Mouse (Mus musculus) neural tube, embryonic 15.5 days (tissue): ENCODE results near the gene Lrrc25. TPM values are rescaled to one million over a fixed set of nuclear protein-coding genes. Genes with fewer than 3 reads are reported as not detected.
A peak's percentile ranks its signal among the peaks of the same experiment; 100 is the strongest.

Experiments used
- ATAC-seq: fragments of 200-750 bp; cut with Nextera tagmentation; 2 replicates; pipeline ENCODE4 v1.8.0; 2017; ENCODE audit warnings: mild to moderate bottlenecking, moderate TSS enrichment, moderate library complexity; ENCODE audit not compliant: low FRiP score
- H3K27ac ChIP-seq: fragments of 300-500 bp; sonication (generic); replicated peaks from 2 replicates; pipeline ENCODE4 v1.5.1; 2015; ENCODE audit warnings: mild to moderate bottlenecking, inconsistent platforms
- H3K27me3 ChIP-seq: fragments of 300-500 bp; sonication (generic); replicated peaks from 2 replicates; pipeline ENCODE4 v1.6.1; 2015; ENCODE audit warnings: inconsistent platforms
- H3K36me3 ChIP-seq: fragments of 300-500 bp; sonication (generic); 2 replicates; pipeline ENCODE4 v1.6.1; 2015; ENCODE audit warnings: inconsistent platforms
- H3K4me1 ChIP-seq: fragments of 300-500 bp; sonication (generic); 2 replicates; pipeline ENCODE4 v1.6.1; 2015; ENCODE audit warnings: inconsistent platforms
- H3K4me2 ChIP-seq: fragments of 300-500 bp; sonication (generic); 2 replicates; pipeline ENCODE4 v1.6.1; 2015; ENCODE audit warnings: inconsistent platforms, mild to moderate bottlenecking, moderate library complexity
- H3K4me3 ChIP-seq: fragments of 300-500 bp; sonication (generic); replicated peaks from 2 replicates; pipeline ENCODE4 v1.5.1; 2015; ENCODE audit warnings: mild to moderate bottlenecking, inconsistent platforms
- H3K9ac ChIP-seq: fragments of 300-500 bp; sonication (generic); replicated peaks from 2 replicates; pipeline ENCODE4 v1.6.1; 2015; ENCODE audit warnings: mild to moderate bottlenecking, inconsistent platforms
- H3K9me3 ChIP-seq: fragments of 300-500 bp; sonication (generic); replicated peaks from 2 replicates; pipeline ENCODE4 v1.6.1; 2016; ENCODE audit warnings: inconsistent platforms
- WGBS: fragments of 180-500 bp; shearing (Covaris S2); methylation state at CpG from one replicate; pipeline ENCODE4 v1.1.7; 2015; ENCODE audit warnings: mixed read lengths; 5-methylcytosine and 5-hydroxymethylcytosine counted together
- polyA plus RNA-seq: library from polyadenylated mRNA; unstranded; fragments of >200 nt; fragmentation: Nextera tagmentation; extraction: Ambion mirVana; gene quantifications from 2 replicates; pipeline ENCODE4 v1.2.1, GENCODE M21; 2015

Gene Lrrc25
- polyA plus RNA-seq, 1 experiment from 2014 or later = 2.6 TPM

DNA sequence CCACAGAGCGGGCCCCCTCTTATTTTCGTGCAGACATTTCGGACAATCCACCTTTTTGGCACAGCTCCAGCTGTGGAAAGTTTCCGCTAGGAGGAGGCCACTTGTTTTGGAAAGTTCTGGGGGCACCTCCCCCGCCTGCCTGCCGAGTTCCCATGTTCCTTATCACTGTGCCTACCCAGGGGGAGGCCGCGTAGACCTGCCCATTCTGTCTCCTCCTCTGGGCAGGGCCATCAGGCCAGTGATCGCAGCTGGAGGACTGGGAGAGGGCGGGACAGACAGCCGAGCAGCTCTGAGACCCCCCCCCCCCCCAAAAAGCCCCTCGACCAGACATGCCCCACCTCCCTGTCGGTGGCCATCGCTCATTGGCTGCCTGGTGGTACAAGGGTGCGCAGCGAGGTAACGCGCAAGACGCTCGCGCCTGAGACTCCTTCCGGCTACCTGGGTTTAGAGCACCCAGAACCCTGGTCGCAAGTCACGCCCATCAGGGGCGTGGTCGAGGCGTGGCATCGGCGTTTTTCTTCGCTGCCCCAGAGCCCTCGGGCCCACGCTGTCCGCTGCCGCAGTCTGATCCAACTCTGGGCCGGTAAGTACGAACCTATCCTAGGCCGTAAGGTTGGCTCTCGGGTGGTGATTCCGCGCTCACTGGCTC is 21.9 kb upstream of the Lrrc25 start, which contains the start of gene Isyna1:
TSS of gene Isyna1 (plus strand) at position 413 of the 649 bp plus-strand sequence.
- Histone ChIP-seq H3K4me2 (peak within 1 kb of the TSS; percentile 90), H3K27ac (peak within 1 kb of the TSS; percentile 77), H3K9me3 (no peaks in the 10 kb centered on the region), H3K4me1 (peaks cover 60% of the 10 kb centered on the region), H3K27me3 (no peaks in the 10 kb centered on the region), H3K4me3 (peak within 1 kb of the TSS; percentile 60), H3K36me3 (peaks cover 36% of the 10 kb centered on the region), H3K9ac (peak within 1 kb of the TSS; percentile 61)
- under 1% methylated on average over 39 of the region's 40 CpGs for WGBS
- ATAC-seq = peak; percentile 87

DNA sequence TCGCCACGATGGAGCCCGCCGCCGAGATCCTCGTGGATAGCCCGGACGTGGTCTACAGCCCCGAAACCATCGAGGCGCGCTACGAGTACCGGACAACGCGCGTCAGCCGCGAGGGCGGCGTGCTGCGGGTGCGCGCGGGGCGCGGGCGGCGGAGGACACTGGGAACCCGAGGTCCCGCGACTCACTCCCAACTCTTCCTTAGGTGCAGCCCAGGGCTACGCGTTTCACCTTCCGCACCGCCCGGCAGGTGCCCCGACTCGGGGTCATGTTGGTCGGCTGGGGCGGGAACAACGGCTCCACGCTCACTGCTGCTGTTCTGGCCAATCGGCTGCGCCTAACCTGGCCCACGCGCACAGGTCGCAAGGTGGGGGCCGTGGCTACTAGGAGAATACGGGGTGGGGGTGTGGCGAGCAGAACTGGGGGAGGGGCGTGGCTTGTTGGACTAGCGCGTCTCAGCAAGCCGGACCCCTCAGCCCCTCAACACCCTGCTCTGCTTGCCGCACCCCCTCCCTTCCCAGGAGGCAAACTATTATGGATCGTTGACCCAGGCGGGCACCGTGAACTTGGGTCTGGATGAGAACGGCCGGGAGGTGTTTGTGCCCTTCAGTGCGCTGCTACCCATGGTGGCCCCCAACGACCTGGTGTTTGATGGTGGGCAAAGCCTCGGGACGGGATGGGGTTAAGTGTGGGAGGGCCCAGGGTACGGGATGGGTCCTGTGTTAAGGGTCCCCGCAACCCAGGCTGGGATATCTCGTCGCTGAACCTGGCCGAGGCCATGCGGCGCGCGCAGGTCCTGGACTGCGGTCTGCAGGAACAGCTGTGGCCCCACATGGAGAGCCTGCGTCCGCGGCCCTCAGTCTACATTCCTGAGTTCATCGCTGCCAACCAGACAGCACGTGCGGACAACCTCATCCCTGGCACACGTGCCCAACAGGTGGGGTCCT is 21.1 kb upstream of the Lrrc25 start:
- peak; percentile 45 for ATAC-seq
- Histone ChIP-seq H3K27ac (peak overlapping the region; percentile 77), H3K9me3 (no peaks in the 10 kb centered on the region), H3K36me3 (peaks cover 28% of the 10 kb centered on the region), H3K27me3 (no peaks in the 10 kb centered on the region), H3K4me3 (peak overlapping the region; percentile 60), H3K4me2 (peak overlapping the region; percentile 90), H3K9ac (peak overlapping the region; percentile 61), H3K4me1 (peaks cover 67% of the 10 kb centered on the region)
- WGBS = 11% methylated on average over 82 of the region's 82 CpGs

DNA sequence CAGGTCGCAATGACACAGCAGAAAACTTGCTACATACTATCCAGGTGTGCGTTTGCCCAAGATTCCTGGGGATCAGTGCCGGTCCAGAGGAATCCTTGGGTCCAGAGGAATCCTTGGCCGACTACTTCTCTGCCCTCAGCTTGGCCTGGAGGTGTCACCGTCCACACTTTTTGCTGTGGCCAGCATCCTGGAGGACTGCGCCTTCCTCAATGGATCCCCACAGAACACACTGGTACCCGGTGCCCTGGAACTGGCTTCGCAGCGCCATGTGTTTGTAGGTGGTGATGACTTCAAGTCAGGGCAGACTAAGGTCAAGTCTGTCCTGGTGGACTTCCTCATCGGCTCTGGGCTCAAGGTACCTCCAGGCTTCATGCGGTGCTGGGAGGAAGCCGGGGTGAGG is 20.1 kb upstream of the Lrrc25 start:
- Histone ChIP-seq H3K4me1 (peaks cover 76% of the 10 kb centered on the region), H3K9ac (no peak overlapping the region), H3K27ac (no peak overlapping the region), H3K36me3 (peaks cover 22% of the 10 kb centered on the region), H3K4me2 (peak overlapping the region; percentile 90), H3K9me3 (no peaks in the 10 kb centered on the region), H3K4me3 (no peak overlapping the region), H3K27me3 (no peaks in the 10 kb centered on the region)
- WGBS = 95% methylated on average over 12 of the region's 12 CpGs
- ATAC-seq = no peak

DNA sequence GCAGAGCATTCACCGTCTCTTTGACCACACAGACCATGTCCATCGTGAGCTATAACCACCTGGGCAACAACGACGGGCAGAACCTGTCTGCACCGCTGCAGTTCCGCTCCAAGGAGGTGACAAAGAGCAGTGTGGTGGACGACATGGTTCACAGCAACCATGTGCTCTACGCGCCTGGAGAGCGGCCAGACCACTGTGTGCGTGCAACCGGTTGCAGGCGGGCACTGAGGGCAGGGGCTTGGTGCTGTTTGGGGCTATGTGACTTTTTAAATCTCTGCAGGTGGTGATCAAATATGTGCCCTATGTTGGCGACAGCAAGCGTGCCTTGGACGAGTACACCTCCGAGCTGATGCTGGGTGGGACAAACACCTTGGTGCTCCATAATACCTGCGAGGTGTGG is 19.7 kb upstream of the Lrrc25 start:
- 97% methylated on average over 18 of the region's 18 CpGs for WGBS
- peaks cover 80% of the 10 kb centered on the region for H3K4me1 ChIP-seq
- peaks cover 21% of the 10 kb centered on the region for H3K36me3 ChIP-seq
- H3K9ac ChIP-seq = no peak overlapping the region
- no peaks in the 10 kb centered on the region for H3K27me3 ChIP-seq
- H3K9me3 ChIP-seq = no peaks in the 10 kb centered on the region
- no peak overlapping the region for H3K27ac ChIP-seq
- H3K4me2 ChIP-seq = 0 out of 2 replicates have a peak overlapping the region, but pooled peaks have one; percentile 90
- ATAC-seq = no peak
- no peak overlapping the region for H3K4me3 ChIP-seq

DNA sequence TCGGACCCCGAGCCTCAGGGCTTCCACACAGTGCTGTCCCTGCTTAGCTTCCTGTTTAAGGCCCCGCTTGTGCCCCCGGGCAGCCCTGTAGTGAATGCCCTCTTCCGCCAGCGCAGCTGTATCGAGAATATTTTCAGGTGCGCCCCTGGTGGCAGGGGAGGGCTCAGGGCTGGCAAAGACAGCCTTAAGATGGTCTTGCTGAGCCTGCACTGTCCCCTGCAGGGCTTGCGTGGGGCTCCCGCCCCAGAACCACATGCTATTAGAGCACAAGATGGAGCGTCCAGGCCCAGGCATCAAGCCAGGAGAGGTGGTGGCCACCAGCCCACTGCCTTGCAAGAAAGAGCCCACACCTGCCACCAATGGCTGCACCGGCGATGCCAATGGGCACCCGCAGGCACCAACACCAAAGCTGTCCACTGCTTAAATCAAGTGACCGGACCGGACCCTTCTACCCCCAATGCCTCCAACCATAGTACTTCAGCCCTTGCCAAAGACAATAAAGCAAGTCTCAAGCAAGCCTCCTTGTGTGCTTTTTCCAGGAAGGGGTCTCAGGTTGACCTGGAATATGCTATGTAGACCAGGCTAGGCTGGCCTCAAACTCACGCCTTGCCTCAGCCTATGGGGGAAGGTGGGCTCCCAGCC is 19.1 kb upstream of the Lrrc25 start:
- no peak overlapping the region for H3K9ac ChIP-seq
- peak overlapping the region; percentile 69 for H3K4me2 ChIP-seq
- no peak for ATAC-seq
- no peaks in the 10 kb centered on the region for H3K27me3 ChIP-seq
- no peak overlapping the region for H3K4me3 ChIP-seq
- H3K27ac ChIP-seq = no peak overlapping the region
- H3K4me1 ChIP-seq = peaks cover 87% of the 10 kb centered on the region
- H3K36me3 ChIP-seq = peaks cover 14% of the 10 kb centered on the region
- 86% methylated on average over 17 of the region's 17 CpGs for WGBS
- no peaks in the 10 kb centered on the region for H3K9me3 ChIP-seq

DNA sequence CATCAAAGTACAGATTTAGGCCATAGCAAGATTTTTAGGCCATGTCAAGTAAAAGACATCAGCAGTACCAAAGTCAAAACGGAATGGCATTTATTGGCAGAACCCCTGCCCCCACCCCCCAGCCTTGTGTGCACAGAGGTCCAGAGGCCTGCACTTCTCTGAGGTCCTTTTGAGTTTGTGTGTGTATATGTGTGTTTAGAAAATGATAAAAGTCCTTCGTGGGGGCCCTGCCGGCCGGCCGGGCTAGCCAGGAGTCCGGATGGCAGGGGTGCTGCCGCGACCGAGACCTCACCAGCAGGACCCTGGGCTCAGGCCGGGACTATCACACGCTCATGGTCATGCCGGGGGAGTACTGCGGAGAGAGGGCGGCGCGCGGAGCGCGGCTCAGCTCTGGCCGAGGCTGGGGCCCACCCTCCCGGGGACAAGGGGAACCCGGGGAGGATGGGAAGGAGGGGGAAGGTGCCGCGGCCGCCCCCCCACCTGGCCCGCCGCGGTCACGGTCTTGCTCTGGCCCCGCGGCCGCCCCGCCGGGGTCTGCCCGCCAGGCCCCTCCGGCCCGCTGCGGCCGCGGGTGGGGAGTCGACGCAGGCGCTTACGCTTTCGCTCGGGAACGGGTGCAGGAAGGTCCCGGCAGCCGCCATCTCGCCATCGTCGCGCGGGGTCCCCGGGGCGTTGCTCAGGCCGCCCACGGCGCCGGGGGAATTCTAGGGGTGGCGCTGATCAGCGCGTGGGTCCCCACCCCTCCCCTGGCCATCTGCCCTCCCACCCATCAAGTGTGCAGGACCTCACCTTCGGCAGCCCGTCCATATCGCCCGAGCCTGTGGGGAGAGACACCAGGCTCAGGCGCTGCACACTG is 18.3 kb upstream of the Lrrc25 start:
- Histone ChIP-seq H3K9ac (peak overlapping the region; percentile 51), H3K4me1 (peaks cover 90% of the 10 kb centered on the region), H3K4me2 (peak overlapping the region; percentile 69), H3K27me3 (no peaks in the 10 kb centered on the region), H3K27ac (peak overlapping the region; percentile 51), H3K9me3 (no peaks in the 10 kb centered on the region), H3K36me3 (peaks cover 16% of the 10 kb centered on the region), H3K4me3 (peak overlapping the region; percentile 39)
- WGBS = 10% methylated on average over 60 of the region's 68 CpGs
- ATAC-seq = no peak

DNA sequence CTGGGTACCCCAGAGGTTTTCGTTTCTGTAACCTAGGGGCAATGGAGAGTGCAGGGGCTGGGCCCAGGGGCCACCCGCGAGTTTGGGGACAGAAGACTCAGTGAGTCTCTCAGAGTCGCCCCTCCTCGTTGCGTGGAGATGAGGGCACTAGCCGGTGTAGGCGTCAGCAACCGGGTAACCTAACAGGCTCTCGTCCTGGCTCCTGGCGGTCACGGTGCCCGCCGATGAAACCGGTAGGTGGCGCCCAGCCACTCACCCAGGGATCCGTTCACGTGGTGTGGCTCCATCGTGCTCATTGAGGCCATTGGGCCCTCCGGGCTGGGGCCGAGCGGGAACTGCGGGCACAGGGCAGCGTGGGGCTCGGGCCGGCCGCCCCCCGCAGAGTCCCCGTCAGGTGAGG is 17.7 kb upstream of the Lrrc25 start:
- no peaks in the 10 kb centered on the region for H3K27me3 ChIP-seq
- H3K4me1 ChIP-seq = peaks cover 83% of the 10 kb centered on the region
- H3K9me3 ChIP-seq = no peaks in the 10 kb centered on the region
- 2% methylated on average over 29 of the region's 29 CpGs for WGBS
- peak overlapping the region; percentile 39 for H3K4me3 ChIP-seq
- peak overlapping the region; percentile 51; the same call in 1 of the 2 replicates for H3K27ac ChIP-seq
- peaks cover 20% of the 10 kb centered on the region for H3K36me3 ChIP-seq
- peak overlapping the region; percentile 69 for H3K4me2 ChIP-seq
- H3K9ac ChIP-seq = peak overlapping the region; percentile 51
- peak; percentile 18; the same call in 1 of the 2 replicates for ATAC-seq

DNA sequence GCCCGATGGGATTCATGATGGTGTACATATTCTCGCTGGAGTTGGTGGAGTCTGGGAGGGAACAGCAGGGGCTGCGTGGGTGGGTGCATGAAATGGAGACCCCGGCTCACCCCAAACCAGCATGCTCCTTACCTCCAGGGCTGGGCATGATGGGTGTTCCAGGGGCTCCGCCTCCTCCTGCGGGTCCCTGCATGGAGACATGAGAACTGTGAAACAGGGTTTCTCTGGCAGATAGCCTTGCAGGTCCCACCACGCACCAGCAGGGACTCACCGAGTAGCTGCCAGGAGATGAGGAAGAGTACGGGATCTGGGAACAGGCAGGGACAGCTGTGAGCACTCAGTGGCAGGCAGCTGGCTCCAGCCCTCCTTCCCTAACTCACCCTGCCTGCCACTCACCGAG is 17.2 kb upstream of the Lrrc25 start:
- H3K27ac ChIP-seq = peak overlapping the region; percentile 14; the same call in 1 of the 2 replicates

DNA sequence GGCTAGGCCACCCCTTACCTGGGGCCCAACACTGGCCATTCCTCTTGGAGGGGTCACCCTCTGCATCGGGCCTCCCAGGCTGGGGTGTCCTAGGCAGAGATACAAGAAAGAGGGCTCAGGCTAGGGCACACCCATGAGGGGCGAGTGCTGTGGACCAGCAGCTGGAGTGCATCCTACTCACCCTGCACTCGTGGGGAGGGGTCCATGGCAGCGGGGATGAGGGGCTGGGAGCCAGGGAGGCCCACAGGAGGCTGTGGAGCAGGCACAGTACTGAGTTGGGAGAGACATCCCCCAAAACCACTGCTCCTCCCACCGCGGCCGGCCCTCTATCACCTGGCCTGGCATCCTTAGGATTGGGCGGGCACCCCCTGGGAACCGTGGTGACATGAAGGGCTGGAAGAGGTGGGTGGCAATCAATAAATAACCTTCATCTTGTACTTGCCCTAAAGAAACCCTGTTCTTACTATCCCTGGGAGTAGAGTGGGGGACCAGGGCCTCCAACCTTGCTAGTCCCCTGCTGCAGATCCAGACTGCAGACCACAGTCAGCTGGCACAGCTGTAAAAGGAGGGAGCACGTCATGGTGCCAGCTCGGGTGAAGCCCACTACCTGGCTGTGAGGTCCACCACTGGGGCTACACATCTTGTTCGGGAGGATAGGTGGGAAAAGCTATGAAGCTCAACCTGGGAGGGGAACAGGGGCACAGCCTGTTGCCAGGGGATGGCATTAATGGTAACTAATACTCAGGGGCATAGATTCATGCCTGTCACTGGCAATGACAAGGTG is 16.3 kb upstream of the Lrrc25 start:
- peaks cover 78% of the 10 kb centered on the region for H3K4me1 ChIP-seq
- no peaks in the 10 kb centered on the region for H3K27me3 ChIP-seq
- H3K4me3 ChIP-seq = no peak overlapping the region
- H3K9ac ChIP-seq = no peak overlapping the region
- no peak overlapping the region for H3K4me2 ChIP-seq
- peaks cover 20% of the 10 kb centered on the region for H3K36me3 ChIP-seq
- H3K9me3 ChIP-seq = no peaks in the 10 kb centered on the region
- WGBS = 83% methylated on average over 12 of the region's 12 CpGs
- no peak for ATAC-seq
- H3K27ac ChIP-seq = no peak overlapping the region

More for the DNA sequence above, 17.2 kb upstream of the Lrrc25 start:
- Histone ChIP-seq H3K9ac (peak overlapping the region; percentile 34; the same call in 1 of the 2 replicates), H3K9me3 (no peaks in the 10 kb centered on the region), H3K4me1 (peaks cover 79% of the 10 kb centered on the region), H3K27me3 (no peaks in the 10 kb centered on the region), H3K4me3 (peak overlapping the region; percentile 39), H3K36me3 (peaks cover 20% of the 10 kb centered on the region), H3K4me2 (peak overlapping the region; percentile 69)
- ATAC-seq = no peak
- WGBS = 13% methylated on average over 10 of the region's 10 CpGs
